Mouse (Mus musculus): Measurements from ENCODE around the gene Ndrg4. TPM values are rescaled to one million over a fixed set of nuclear protein-coding genes. Genes with fewer than 3 reads are reported as not detected.
A peak's percentile ranks its signal among the peaks of the same experiment; 100 is the strongest.

The Ndrg4 gene
- 348 and 357 TPM in 2 replicates for polyA plus RNA-seq (2012; rRNA removed)

DNA sequence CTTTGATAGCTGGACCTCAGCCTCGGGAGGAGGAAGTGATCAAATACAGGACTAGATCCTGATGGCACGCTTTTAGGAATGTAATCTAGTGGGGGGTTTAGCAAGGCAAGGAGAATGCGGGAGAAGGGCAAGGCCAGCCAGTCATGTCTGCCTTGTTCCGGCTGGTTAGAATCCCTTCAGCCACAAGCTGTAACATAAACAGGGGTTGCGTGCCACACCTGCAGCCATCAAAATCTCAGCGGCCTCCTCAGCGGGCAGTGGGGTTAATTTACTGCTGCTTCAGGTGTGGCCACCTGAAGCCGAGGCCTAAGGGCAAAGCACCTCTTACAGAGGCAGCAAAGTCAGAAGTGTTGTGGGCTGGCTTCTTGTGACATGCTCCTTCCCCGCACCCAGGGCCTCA, at the start of gene Ndrg4:
TSS of gene Ndrg4 (plus strand) at position 350 of the 400 bp plus-strand sequence.
- TF ChIP-seq CTCF (IDR thresholded peaks at IDR 0.05; ENCODE audit: borderline replicate concordance, extremely low read depth, insufficient read depth, insufficient read length) (no peak), POLR2A (IDR thresholded peaks at IDR 0.05; ENCODE audit: borderline replicate concordance, extremely low read depth, insufficient read depth, insufficient read length, poor library complexity, severe bottlenecking) (no peak)
- DNase-seq (ENCODE audit: low read depth): no peak

GRCm38 (mm10) chr8:95632840-95633239, 43.9 kb upstream of the Ndrg4 start:
- TF ChIP-seq POLR2A (IDR thresholded peaks at IDR 0.05; ENCODE audit: borderline replicate concordance, extremely low read depth, insufficient read depth, insufficient read length, poor library complexity, severe bottlenecking) (no peak), CTCF (IDR thresholded peaks at IDR 0.05; ENCODE audit: borderline replicate concordance, extremely low read depth, insufficient read depth, insufficient read length) (no peak)
- no peak for DNase-seq (ENCODE audit: low read depth)

DNA sequence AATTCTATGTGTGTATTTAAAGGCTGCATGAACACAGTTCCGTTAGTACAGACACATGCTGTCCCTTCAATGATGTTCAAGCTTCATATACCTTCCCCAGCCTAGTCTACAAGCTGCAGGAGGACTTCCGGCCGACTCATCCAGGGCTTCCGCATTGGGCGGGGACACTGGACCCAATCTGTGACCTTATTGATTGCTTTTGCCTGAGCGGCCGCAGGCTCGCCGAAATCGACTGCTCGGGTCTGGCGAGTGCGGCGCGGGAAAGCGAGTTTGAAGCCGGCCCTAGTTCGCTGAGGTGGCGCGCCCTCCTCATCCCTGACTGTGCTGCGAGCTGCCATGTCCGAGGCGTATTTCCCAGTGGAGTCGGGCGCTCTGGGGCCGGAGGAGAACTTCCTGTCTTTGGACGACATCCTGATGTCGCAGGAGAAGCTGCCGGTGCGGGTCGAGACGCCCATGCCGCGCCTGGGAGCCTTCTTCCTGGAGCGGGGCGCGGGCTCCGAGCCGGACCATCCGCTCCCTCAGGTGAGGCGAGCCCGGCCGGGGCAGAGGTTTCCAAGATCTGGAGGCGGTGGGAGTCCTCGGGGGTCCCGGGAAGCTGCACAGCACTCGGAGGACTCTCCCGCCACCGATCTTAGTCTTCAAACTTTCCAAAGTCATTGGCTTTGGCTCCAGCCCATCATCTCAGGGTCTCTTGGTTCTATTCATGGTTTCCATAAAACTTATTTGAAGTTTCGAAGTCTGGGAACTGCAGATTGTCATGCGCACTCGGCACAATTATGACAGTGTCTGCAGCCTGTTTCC, 43.3 kb upstream of the Ndrg4 start, which contains the start of gene Gins3:
TSS of gene Gins3 (plus strand) at position 192 of the 801 bp plus-strand sequence.
- TF ChIP-seq POLR2A (IDR thresholded peaks at IDR 0.05; ENCODE audit: borderline replicate concordance, extremely low read depth, insufficient read depth, insufficient read length, poor library complexity, severe bottlenecking): no peak
- TF ChIP-seq CTCF (IDR thresholded peaks at IDR 0.05; ENCODE audit: borderline replicate concordance, extremely low read depth, insufficient read depth, insufficient read length): no peak
- DNase-seq (ENCODE audit: low read depth): peak; percentile 98

DNA sequence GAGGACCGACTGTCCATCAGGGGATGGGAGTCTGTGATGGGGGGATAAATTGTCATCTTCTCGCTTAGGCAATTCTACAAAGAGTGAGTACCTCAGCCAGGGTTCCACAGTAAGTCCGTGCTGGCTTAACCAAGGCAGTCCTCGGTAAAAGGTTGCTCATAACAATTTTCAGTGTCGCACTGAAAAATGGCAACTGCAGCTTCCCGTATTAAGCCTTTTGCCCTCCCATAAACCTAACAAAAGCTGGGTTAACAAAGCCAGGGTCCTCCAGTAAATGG, 42.8 kb upstream of the Ndrg4 start:
- DNase-seq (ENCODE audit: low read depth): peak; percentile 3
- TF ChIP-seq CTCF (IDR thresholded peaks at IDR 0.05; ENCODE audit: borderline replicate concordance, extremely low read depth, insufficient read depth, insufficient read length) (no peak), POLR2A (IDR thresholded peaks at IDR 0.05; ENCODE audit: borderline replicate concordance, extremely low read depth, insufficient read depth, insufficient read length, poor library complexity, severe bottlenecking) (no peak)

DNA sequence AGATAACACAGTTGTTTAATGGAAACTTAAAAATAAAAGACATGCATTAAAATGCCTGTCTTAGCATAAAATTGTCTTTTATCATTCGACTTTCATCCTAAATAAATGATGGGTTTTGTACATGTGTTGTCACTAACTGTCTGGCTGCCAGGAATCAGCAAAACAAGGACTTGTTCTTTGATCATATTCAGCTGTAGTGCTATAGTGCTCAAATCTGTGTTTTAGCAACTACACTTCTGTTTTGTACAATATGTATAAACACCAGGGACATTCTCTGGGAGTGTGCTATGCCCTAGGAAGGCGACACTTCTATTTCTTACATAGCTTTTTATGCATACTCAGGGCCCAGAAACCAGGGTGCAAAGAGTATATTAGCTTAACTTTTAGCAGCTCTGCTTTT, 31.8 kb upstream of the Ndrg4 start:
- TF ChIP-seq POLR2A (IDR thresholded peaks at IDR 0.05; ENCODE audit: borderline replicate concordance, extremely low read depth, insufficient read depth, insufficient read length, poor library complexity, severe bottlenecking) (no peak), CTCF (IDR thresholded peaks at IDR 0.05; ENCODE audit: borderline replicate concordance, extremely low read depth, insufficient read depth, insufficient read length) (no peak)
- no peak for DNase-seq (ENCODE audit: low read depth)

DNA sequence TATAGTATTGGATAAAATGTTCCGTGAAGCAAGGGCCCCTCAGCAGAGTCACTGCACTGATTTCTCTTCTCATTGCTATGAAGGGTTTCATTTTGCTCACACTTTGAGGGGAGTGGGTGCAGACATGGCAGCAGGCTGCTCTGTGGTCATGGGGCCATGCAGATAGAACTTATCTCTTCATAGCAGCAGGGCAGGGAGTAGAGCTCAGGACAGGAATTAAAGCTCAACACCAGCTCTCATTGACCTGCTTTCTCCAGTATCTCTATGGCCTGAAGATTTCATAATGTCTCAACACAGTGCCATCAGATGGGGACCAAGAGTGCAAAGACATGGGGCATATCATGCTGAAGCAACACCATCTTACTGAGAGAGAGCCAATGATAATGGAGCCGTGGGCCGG, 28.5 kb upstream of the Ndrg4 start:
- TF ChIP-seq CTCF (IDR thresholded peaks at IDR 0.05; ENCODE audit: borderline replicate concordance, extremely low read depth, insufficient read depth, insufficient read length) (no peak), POLR2A (IDR thresholded peaks at IDR 0.05; ENCODE audit: borderline replicate concordance, extremely low read depth, insufficient read depth, insufficient read length, poor library complexity, severe bottlenecking) (no peak)
- DNase-seq (ENCODE audit: low read depth): no peak

- no peak for DNase-seq (ENCODE audit: low read depth)
- TF ChIP-seq CTCF (IDR thresholded peaks at IDR 0.05; ENCODE audit: borderline replicate concordance, extremely low read depth, insufficient read depth, insufficient read length) (no peak), POLR2A (IDR thresholded peaks at IDR 0.05; ENCODE audit: borderline replicate concordance, extremely low read depth, insufficient read depth, insufficient read length, poor library complexity, severe bottlenecking) (no peak)
Observed at GRCm38 (mm10) chr8:95653351-95653750, 23.4 kb upstream of the Ndrg4 start.

- no peak for DNase-seq (ENCODE audit: low read depth)
- TF ChIP-seq POLR2A (IDR thresholded peaks at IDR 0.05; ENCODE audit: borderline replicate concordance, extremely low read depth, insufficient read depth, insufficient read length, poor library complexity, severe bottlenecking): no peak
- no peak for TF ChIP-seq CTCF (IDR thresholded peaks at IDR 0.05; ENCODE audit: borderline replicate concordance, extremely low read depth, insufficient read depth, insufficient read length)
Observed at GRCm38 (mm10) chr8:95655831-95656230, 20.9 kb upstream of the Ndrg4 start.

DNA sequence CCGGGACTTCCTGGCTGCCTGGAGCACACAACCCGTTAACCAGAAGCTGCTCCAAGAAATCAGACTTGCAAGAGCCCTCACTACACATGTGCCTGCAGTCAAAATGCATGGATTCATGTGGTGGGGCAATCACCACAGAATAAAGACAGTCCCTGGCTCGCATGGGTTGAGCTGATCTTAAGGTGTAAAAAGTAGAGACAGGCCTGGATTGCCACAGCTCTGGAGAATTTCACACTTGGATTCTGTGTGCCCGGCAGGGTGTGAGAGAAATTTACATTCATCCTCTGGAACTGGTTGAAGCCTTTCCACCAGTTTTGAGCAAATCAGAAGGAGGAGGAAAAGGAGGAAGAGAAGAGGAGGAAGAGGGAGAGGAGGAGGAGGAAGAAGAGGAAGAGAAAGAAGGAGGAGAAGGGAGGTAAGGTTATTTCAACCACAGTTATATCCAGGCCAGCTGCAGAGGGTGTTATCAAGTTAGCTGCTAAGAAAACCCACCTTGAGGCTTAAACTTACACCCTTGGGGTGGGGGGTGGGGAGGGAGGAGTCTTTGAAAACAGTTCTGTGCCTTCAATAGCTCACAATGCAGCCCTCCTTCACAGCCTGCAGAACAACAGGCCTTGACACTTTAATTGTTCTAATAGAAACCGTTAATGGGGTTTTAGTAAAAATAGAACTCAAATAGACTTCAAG, 20.3 kb upstream of the Ndrg4 start:
- DNase-seq (ENCODE audit: low read depth): peak; percentile 43
- TF ChIP-seq POLR2A (IDR thresholded peaks at IDR 0.05; ENCODE audit: borderline replicate concordance, extremely low read depth, insufficient read depth, insufficient read length, poor library complexity, severe bottlenecking) (no peak), CTCF (IDR thresholded peaks at IDR 0.05; ENCODE audit: borderline replicate concordance, extremely low read depth, insufficient read depth, insufficient read length) (no peak)

DNA sequence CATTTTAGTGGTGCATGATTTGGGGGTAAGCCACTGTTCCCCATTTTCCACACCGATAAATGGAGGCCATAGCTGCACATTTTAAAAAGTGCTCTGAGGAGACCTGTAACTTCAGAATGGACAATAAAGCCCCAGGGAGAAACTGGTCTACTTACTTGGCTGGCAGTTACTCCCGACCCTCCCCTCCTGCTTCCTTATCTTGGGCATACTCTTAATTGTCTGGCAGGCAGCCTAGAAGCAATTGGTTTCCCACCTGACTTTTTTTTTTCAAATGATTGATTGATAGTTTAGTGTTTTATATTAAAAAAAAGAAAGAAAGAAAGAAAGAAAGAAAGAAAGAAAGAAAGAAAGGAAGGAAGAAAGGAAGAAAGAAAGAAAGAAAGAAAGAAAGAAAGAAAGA, 19.3 kb upstream of the Ndrg4 start:
- DNase-seq (ENCODE audit: low read depth): peak; percentile 50

DNA sequence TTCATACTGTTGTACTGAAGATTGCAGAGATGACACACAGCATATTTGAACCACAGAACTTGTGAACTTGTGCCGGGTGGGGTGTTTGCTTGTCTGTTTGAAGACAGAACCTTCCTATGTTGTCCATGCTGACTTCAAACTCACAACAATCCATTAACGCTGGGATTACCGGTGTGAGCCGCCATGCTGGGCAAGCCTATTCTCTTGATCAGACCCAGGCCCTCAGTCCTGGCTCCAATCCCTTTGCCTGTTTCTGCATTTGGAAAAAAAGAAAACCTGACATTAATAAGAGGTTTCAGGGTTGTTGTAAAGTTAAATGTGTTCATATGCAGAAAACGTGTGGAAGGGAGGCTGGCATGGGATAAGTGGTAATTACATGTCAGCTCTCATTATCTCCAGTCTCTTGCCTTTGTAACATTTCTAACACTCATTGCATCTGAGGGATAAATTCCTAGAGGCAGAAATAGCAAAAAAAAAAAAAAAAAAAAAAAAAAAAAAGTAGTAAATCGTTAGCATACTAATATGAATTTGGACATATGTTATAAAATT, 16.4 kb upstream of the Ndrg4 start:
- DNase-seq (ENCODE audit: low read depth): peak; percentile 54
- TF ChIP-seq POLR2A (IDR thresholded peaks at IDR 0.05; ENCODE audit: borderline replicate concordance, extremely low read depth, insufficient read depth, insufficient read length, poor library complexity, severe bottlenecking) (no peak), CTCF (IDR thresholded peaks at IDR 0.05; ENCODE audit: borderline replicate concordance, extremely low read depth, insufficient read depth, insufficient read length) (no peak)

More for the DNA sequence above, 19.3 kb upstream of the Ndrg4 start:
- TF ChIP-seq CTCF (IDR thresholded peaks at IDR 0.05; ENCODE audit: borderline replicate concordance, extremely low read depth, insufficient read depth, insufficient read length) (no peak), POLR2A (IDR thresholded peaks at IDR 0.05; ENCODE audit: borderline replicate concordance, extremely low read depth, insufficient read depth, insufficient read length, poor library complexity, severe bottlenecking) (no peak)

Data from brain, embryonic 14.5 days (tissue).